Mouse (Mus musculus) myocyte (in vitro differentiated cells): ENCODE results near the gene Etfbkmt. TPM values are rescaled to one million over a fixed set of nuclear protein-coding genes. Genes with fewer than 3 reads are reported as not detected.
"Not testable (repeated sequence)": the region's sequence is repeated elsewhere in the genome, so short reads cannot be mapped to it uniquely, and the experiment has no call there.

Experiments used
- H3K27me3 ChIP-seq: one replicate; pipeline ENCODE4 v1.6.1; 2011; ENCODE audit not compliant: control insufficient read depth, insufficient read depth, insufficient read length
- H3K36me3 ChIP-seq: one replicate; pipeline ENCODE4 v1.6.1; 2011; ENCODE audit not compliant: control insufficient read depth, insufficient read depth
- H3K4me2 ChIP-seq: one replicate; pipeline ENCODE4 v1.6.1; 2011; ENCODE audit warnings: low read depth, control low read depth
- H3K4me3 ChIP-seq: one replicate; pipeline ENCODE4 v1.5.1; 2011; ENCODE audit warnings: mild to moderate bottlenecking, control low read depth, moderate library complexity
- H3K79me2 ChIP-seq: one replicate; pipeline ENCODE4 v1.6.1; 2011; ENCODE audit not compliant: control insufficient read depth, insufficient read depth
- H3ac ChIP-seq: one replicate; pipeline ENCODE4 v1.6.1; 2011; ENCODE audit not compliant: control insufficient read depth, insufficient read length
- CEBPB ChIP-seq: IDR thresholded peaks from 2 replicates; pipeline ENCODE4 v1.6.1; 2011; ENCODE audit warnings: mild to moderate bottlenecking, moderate library complexity; ENCODE audit not compliant: poor library complexity, insufficient read depth, severe bottlenecking
- E2F4 ChIP-seq: IDR thresholded peaks from one replicate; pipeline ENCODE4 v1.6.1; 2011; ENCODE audit warnings: mild to moderate bottlenecking, control low read depth, moderate library complexity; ENCODE audit not compliant: insufficient read depth
- MAX ChIP-seq: IDR thresholded peaks from one replicate; pipeline ENCODE4 v1.6.1; 2011; ENCODE audit warnings: low read depth, mild to moderate bottlenecking, control low read depth
- MYOD1 ChIP-seq, 3 experiments: IDR thresholded peaks; one replicate each; pipeline ENCODE4 v1.6.1; 2011; ENCODE audit warnings: control low read depth in 2 of 3, low read depth in 2 of 3, mild to moderate bottlenecking in 2 of 3, moderate library complexity in 1 of 3; ENCODE audit not compliant: insufficient read length in 2 of 3, control insufficient read depth in 1 of 3
- MYOG ChIP-seq, 3 experiments: IDR thresholded peaks; one replicate each; pipeline ENCODE4 v1.6.1; 2011; ENCODE audit warnings: control low read depth in 2 of 3, low read depth in 2 of 3, mild to moderate bottlenecking in 2 of 3; ENCODE audit not compliant: insufficient read length in 2 of 3, control insufficient read depth in 1 of 3, insufficient read depth in 1 of 3
- POLR2A ChIP-seq: IDR thresholded peaks from one replicate; pipeline ENCODE4 v1.6.1; 2011; ENCODE audit warnings: low read depth, mild to moderate bottlenecking, control low read depth, moderate library complexity; ENCODE audit not compliant: insufficient read length
- POLR2AphosphoS2 ChIP-seq: IDR thresholded peaks from one replicate; pipeline ENCODE4 v1.6.1; 2011; ENCODE audit warnings: low read depth, control low read depth; ENCODE audit not compliant: insufficient read length
- REST ChIP-seq: IDR thresholded peaks from one replicate; pipeline ENCODE4 v1.6.1; 2011; ENCODE audit warnings: mild to moderate bottlenecking, control low read depth, moderate library complexity; ENCODE audit not compliant: insufficient read depth, insufficient read length
- SRF ChIP-seq: IDR thresholded peaks from one replicate; pipeline ENCODE4 v1.6.1; 2011; ENCODE audit warnings: low read depth; ENCODE audit not compliant: control insufficient read depth, insufficient read length
- TCF12 ChIP-seq: IDR thresholded peaks from one replicate; pipeline ENCODE4 v1.6.1; 2011; ENCODE audit warnings: mild to moderate bottlenecking, control low read depth; ENCODE audit not compliant: poor library complexity, insufficient read depth, severe bottlenecking
- TCF3 ChIP-seq: IDR thresholded peaks from one replicate; pipeline ENCODE4 v1.6.1; 2011; ENCODE audit warnings: low read depth, control low read depth; ENCODE audit not compliant: insufficient read length
- USF1 ChIP-seq: IDR thresholded peaks from one replicate; pipeline ENCODE4 v1.6.1; 2011; ENCODE audit warnings: low read depth, mild to moderate bottlenecking, control low read depth, moderate library complexity
- polyA plus RNA-seq: library from polyadenylated mRNA; unstranded; fragments of >200 nt; fragmentation: generic; extraction: Trizol; gene quantifications from one replicate; pipeline ENCODE4 v1.2.1, GENCODE M21; 2012; ENCODE audit warnings: missing spikeins

Gene Etfbkmt
- polyA plus RNA-seq, 1 experiment: 7.2 TPM

- Histone ChIP-seq H3K4me3 (peak overlapping the region; percentile 55), H3K79me2 (peaks cover 39% of the 10 kb centered on the region), H3K27me3 (no peaks in the 10 kb centered on the region), H3K36me3 (peaks cover 9% of the 10 kb centered on the region), H3K4me2 (peak overlapping the region; percentile 75), H3ac (no peak overlapping the region)
- TF ChIP-seq SRF (no peak), MYOD1 (IDR thresholded peaks at IDR 0.05; ENCODE audit: control insufficient read depth in 1 of 3, insufficient read length in 2 of 3, low read depth in 2 of 3) (no peak), USF1 (no peak), TCF12 (no peak), POLR2A (no peak), REST (no peak), CEBPB (no peak)
Observed at GRCm38 (mm10) chr6:149189340-149189922, 49.8 kb downstream of the Etfbkmt start.

- peaks cover 13% of the 10 kb centered on the region for H3K79me2 ChIP-seq
- not testable (repeated sequence) for H3K4me3 ChIP-seq, H3K27me3 ChIP-seq
Observed at GRCm38 (mm10) chr6:149191951-149192350, 52.3 kb downstream of the Etfbkmt start.

DNA sequence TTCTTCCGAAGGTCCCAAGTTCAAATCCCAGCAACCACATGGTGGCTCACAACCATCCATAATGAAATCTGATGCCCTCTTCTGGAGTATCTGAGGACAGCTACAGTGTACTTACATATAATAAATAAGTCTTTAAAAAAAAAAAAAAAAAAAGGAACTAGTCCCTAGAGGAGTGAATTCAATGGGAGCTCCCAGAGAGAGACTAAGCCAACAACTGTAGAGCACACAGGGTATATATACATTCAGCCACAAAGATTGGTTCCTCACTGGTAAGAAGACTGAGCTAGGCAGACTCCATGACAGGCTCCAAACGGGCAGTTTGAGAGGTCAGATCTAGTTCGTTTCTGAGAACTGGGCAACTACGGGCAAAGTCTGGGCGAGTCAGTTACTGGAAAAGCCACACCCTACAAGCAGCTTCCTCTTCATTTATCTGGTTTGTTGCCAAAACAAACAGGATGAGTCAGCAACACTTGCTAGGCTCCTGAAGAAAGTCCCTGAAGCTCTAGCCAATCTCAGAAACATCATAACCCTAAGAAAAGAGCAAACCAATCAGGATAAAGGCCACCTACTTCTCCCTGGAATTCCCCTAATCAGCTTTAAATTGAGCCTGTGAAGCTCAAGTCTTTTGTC, 53.7 kb downstream of the Etfbkmt start:
- TF ChIP-seq SRF: no peak
- TF ChIP-seq TCF12: no peak
- TF ChIP-seq USF1: no peak
- TF ChIP-seq POLR2A: peak; percentile 19
- no peaks in the 10 kb centered on the region for H3K27me3 ChIP-seq
- peak overlapping the region; percentile 39 for H3K4me2 ChIP-seq
- H3K79me2 ChIP-seq: no peaks in the 10 kb centered on the region
- no peaks in the 10 kb centered on the region for H3K36me3 ChIP-seq
- H3ac ChIP-seq: no peak overlapping the region
- H3K4me3 ChIP-seq: no peak overlapping the region

More at GRCm38 (mm10) chr6:149191951-149192350, 52.3 kb downstream of the Etfbkmt start:
- not testable (repeated sequence) for H3K4me2 ChIP-seq, H3K36me3 ChIP-seq, H3ac ChIP-seq

GRCm38 (mm10) chr6:149197116-149197515, 57.5 kb downstream of the Etfbkmt start:
- no peak overlapping the region for H3ac ChIP-seq
- H3K36me3 ChIP-seq: no peaks in the 10 kb centered on the region
- no peaks in the 10 kb centered on the region for H3K27me3 ChIP-seq
- no peaks in the 10 kb centered on the region for H3K79me2 ChIP-seq
- no peak overlapping the region for H3K4me3 ChIP-seq
- no peak overlapping the region for H3K4me2 ChIP-seq
- TF ChIP-seq TCF3 (no peak), USF1 (no peak), REST (no peak), MAX (no peak), E2F4 (no peak), MYOG (IDR thresholded peaks at IDR 0.05; ENCODE audit: control insufficient read depth in 1 of 3, insufficient read depth in 1 of 3, insufficient read length in 2 of 3, low read depth in 2 of 3) (no peak), TCF12 (no peak), POLR2A (no peak), CEBPB (no peak), SRF (no peak), POLR2AphosphoS2 (no peak), MYOD1 (IDR thresholded peaks at IDR 0.05; ENCODE audit: control insufficient read depth in 1 of 3, insufficient read length in 2 of 3, low read depth in 2 of 3) (no peak)

DNA sequence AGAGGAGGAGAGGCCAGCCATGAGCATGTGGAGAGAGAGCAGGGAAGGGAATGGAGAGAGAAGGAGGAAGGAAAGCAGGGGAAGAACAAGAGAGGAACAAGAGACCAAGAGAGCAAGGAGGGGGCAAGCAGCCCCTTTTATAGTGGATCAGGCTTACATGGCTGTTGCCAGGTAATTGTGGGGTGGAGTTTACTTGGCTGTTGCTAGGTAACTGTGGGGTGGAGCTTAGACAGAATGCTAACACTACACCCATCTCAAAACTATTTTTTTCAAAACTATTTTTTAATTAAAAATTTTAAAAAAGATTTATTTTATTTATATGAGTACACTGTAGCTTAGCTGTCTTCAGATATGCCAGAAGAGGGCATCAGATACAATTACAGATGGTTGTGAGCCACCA, 58.9 kb downstream of the Etfbkmt start:
- Histone ChIP-seq H3K4me3 (no peak overlapping the region), H3K27me3 (no peaks in the 10 kb centered on the region), H3K4me2 (no peak overlapping the region), H3ac (no peak overlapping the region), H3K79me2 (no peaks in the 10 kb centered on the region), H3K36me3 (no peaks in the 10 kb centered on the region)
- no peak for TF ChIP-seq CEBPB
- TF ChIP-seq TCF12: no peak
- no peak for TF ChIP-seq USF1
- no peak for TF ChIP-seq REST
- TF ChIP-seq MYOD1 (IDR thresholded peaks at IDR 0.05; ENCODE audit: control insufficient read depth in 1 of 3, insufficient read length in 2 of 3, low read depth in 2 of 3): no peak
- no peak for TF ChIP-seq MYOG (IDR thresholded peaks at IDR 0.05; ENCODE audit: control insufficient read depth in 1 of 3, insufficient read depth in 1 of 3, insufficient read length in 2 of 3, low read depth in 2 of 3)
- TF ChIP-seq SRF: no peak
- TF ChIP-seq POLR2AphosphoS2: no peak
- TF ChIP-seq POLR2A: no peak
- no peak for TF ChIP-seq MAX
- TF ChIP-seq TCF3: no peak

Other genes with a start within 250 kb of the Etfbkmt start
- 1.8 TPM for gene Caprin2, start 243.6 kb upstream of the Etfbkmt start, polyA plus RNA-seq
- 8.5 TPM for gene Sinhcaf, start 193.4 kb upstream of the Etfbkmt start, polyA plus RNA-seq
- gene Dennd5b, start 38.2 kb upstream of the Etfbkmt start, polyA plus RNA-seq: 3.1 TPM
- gene Gm10203, start 9.7 kb upstream of the Etfbkmt start, polyA plus RNA-seq: not detected
- 23.2 TPM for gene Amn1, start 48.9 kb downstream of the Etfbkmt start, polyA plus RNA-seq
- 8.2 TPM for gene Resf1, start 169.6 kb downstream of the Etfbkmt start, polyA plus RNA-seq